Mouse (Mus musculus): ENCODE data around the gene Pex10. TPM values are rescaled to one million over a fixed set of nuclear protein-coding genes. Genes with fewer than 3 reads are reported as not detected.

Gene Pex10
- 21.4 and 22.4 TPM in 2 replicates for polyA plus RNA-seq (2012)

GRCm38 (mm10) chr4:155066834-155067522, at the start of gene Pex10:
Gene Pex10 (plus strand): TSS chr4:155067016.

DNA sequence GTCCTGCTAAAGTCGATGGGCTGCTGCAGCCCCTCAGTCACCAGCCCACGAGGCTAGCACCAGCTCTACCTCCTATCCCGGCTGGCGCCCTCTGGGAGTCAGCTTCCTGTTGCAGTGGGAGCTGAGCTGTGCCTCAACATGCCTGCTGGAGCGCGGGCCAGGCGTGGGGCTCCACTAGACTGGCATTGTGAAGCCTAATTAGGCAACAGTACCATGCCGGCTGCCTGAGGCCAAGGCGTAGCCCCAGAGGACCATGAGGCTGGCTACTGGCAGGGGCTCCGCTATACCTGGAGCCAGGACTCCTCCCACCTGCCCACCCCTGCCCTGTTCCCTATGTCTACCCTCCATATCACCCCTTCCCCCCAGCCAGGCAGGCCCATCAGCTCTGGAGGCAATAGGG, 10.1 kb upstream of the Pex10 start, which contains the start of gene Plch2:
Gene Plch2 (minus strand): TSS at position 61 of the 400 bp plus-strand sequence.

GRCm38 (mm10) chr4:155086108-155087024, 19.6 kb downstream of the Pex10 start, which contains the start of the genes Rer1 and Morn1:
Gene Rer1 (minus strand): TSS chr4:155086382.
Gene Morn1 (plus strand): TSS chr4:155086577.

Other genes starting within 250 kb of the Pex10 start
- gene Ttc34, start 229.6 kb upstream of the Pex10 start, polyA plus RNA-seq (2012), result 0.01 TPM in 1 of 2 replicates, not detected in the other
- gene Mmel1, start 197.4 kb upstream of the Pex10 start, polyA plus RNA-seq (2012), result 0.03 TPM in 1 of 2 replicates, not detected in the other
- 4.2 and 6.0 TPM in 2 replicates for gene Fam213b, start 167.9 kb upstream of the Pex10 start, polyA plus RNA-seq (2012)
- gene Tnfrsf14, start 138.5 kb upstream of the Pex10 start, polyA plus RNA-seq (2012), result 13.7 and 19.5 TPM in 2 replicates
- 1.1 and 2.5 TPM in 2 replicates for gene Hes5, start 106.1 kb upstream of the Pex10 start, polyA plus RNA-seq (2012)
- 28.9 and 36.8 TPM in 2 replicates for gene Pank4, start 102.9 kb upstream of the Pex10 start, polyA plus RNA-seq (2012)
- 0.14 TPM in 1 of 2 replicates, not detected in the other for gene Plch2, start 10.2 kb upstream of the Pex10 start, polyA plus RNA-seq (2012)
- gene Rer1, start 19.4 kb downstream of the Pex10 start, polyA plus RNA-seq (2012), result 64.4 and 68.2 TPM in 2 replicates
- gene Morn1, start 19.6 kb downstream of the Pex10 start, polyA plus RNA-seq (2012), result 2.3 and 2.6 TPM in 2 replicates
- gene Ski, start 155.6 kb downstream of the Pex10 start, polyA plus RNA-seq (2012), result 27.5 and 32.2 TPM in 2 replicates
- gene Faap20, start 182.8 kb downstream of the Pex10 start, polyA plus RNA-seq (2012), result 60.6 and 64.1 TPM in 2 replicates

Data from megakaryocyte-erythroid progenitor cell, adult 5 weeks (primary cell).